Mouse (Mus musculus) gastrocnemius, postnatal 14 days (tissue): Measurements from ENCODE around the gene Cdc34. TPM values are rescaled to one million over a fixed set of nuclear protein-coding genes. Genes with fewer than 3 reads are reported as not detected.

Experiments used
- total RNA-seq, 2 experiments: library from RNA; stranded (reverse); gene quantifications; 2 replicates each; pipeline ENCODE4 v1.2.3; 2021

The Cdc34 gene
- total RNA-seq, 2 experiments from 2014 or later: 314 to 321 TPM

Other genes starting within 250 kb of the Cdc34 start
- gene Vmn2r83, start 213.5 kb upstream of the Cdc34 start, total RNA-seq: not detected
- 1 to 10 TPM; 1.3 to 2.2 TPM for gene Plpp2, start 148.4 kb upstream of the Cdc34 start, total RNA-seq
- 10 to 100 TPM; 10.3 to 10.6 TPM for gene Mier2, start 127.0 kb upstream of the Cdc34 start, total RNA-seq
- gene Theg, start 94.9 kb upstream of the Cdc34 start, total RNA-seq: not detected
- under 1 TPM; 0.11 to 0.12 TPM for gene C2cd4c, start 68.2 kb upstream of the Cdc34 start, total RNA-seq
- gene Shc2, start 44.3 kb upstream of the Cdc34 start, total RNA-seq: 1 to 10 TPM; 2.3 to 3.3 TPM
- 10 to 100 TPM in 1 of 2 experiments, 1 to 10 TPM in 1; 1.1 to 12.4 TPM for gene Odf3l2, start 36.5 kb upstream of the Cdc34 start, total RNA-seq
- not detected for gene Madcam1, start 17.6 kb upstream of the Cdc34 start, total RNA-seq
- 10 to 100 TPM; 22.6 to 24.0 TPM for gene Tpgs1, start 12.8 kb upstream of the Cdc34 start, total RNA-seq
- gene Gzmm, start 6.8 kb downstream of the Cdc34 start, total RNA-seq: 1 to 10 TPM; 2.3 to 2.9 TPM
- 100 to 1,000 TPM; 496 to 497 TPM for gene Bsg, start 22.3 kb downstream of the Cdc34 start, total RNA-seq
- gene Hcn2, start 34.4 kb downstream of the Cdc34 start, total RNA-seq: under 1 TPM; 0.42 to 0.78 TPM
- gene Polrmt, start 64.4 kb downstream of the Cdc34 start, total RNA-seq: 10 to 100 TPM; 21.5 to 21.6 TPM
- gene Fgf22, start 72.9 kb downstream of the Cdc34 start, total RNA-seq: not detected
- gene Rnf126, start 84.8 kb downstream of the Cdc34 start, total RNA-seq: 10 to 100 TPM; 25.9 to 30.6 TPM
- gene Fstl3, start 95.1 kb downstream of the Cdc34 start, total RNA-seq: 1 to 10 TPM; 1.3 to 2.2 TPM
- not detected for gene Prss57, start 108.8 kb downstream of the Cdc34 start, total RNA-seq
- 10 to 100 TPM; 25.7 to 33.5 TPM for gene Palm, start 111.4 kb downstream of the Cdc34 start, total RNA-seq
- under 1 TPM in 1 of 2 experiments, not detected in 1; 0.35 TPM for gene Misp, start 138.8 kb downstream of the Cdc34 start, total RNA-seq
- gene Ptbp1, start 172.2 kb downstream of the Cdc34 start, total RNA-seq: 10 to 100 TPM; 40.3 to 48.1 TPM
- gene Prtn3, start 192.3 kb downstream of the Cdc34 start, total RNA-seq: not detected
- gene Plppr3, start 192.4 kb downstream of the Cdc34 start, total RNA-seq: under 1 TPM; 0.09 to 0.29 TPM
- not detected for gene Elane, start 204.1 kb downstream of the Cdc34 start, total RNA-seq
- 10 to 100 TPM in 1 of 2 experiments, 1 to 10 TPM in 1; 3.6 to 16.6 TPM for gene Cfd, start 208.7 kb downstream of the Cdc34 start, total RNA-seq
- gene Med16, start 226.7 kb downstream of the Cdc34 start, total RNA-seq: 10 to 100 TPM; 37.7 to 38.1 TPM
- not detected for gene Gm26602, start 228.7 kb downstream of the Cdc34 start, total RNA-seq
- gene Kiss1r, start 234.8 kb downstream of the Cdc34 start, total RNA-seq: under 1 TPM; 0.27 to 0.44 TPM
- 100 to 1,000 TPM in 1 of 2 experiments, 10 to 100 TPM in 1; 98.8 to 106 TPM for gene R3hdm4, start 239.0 kb downstream of the Cdc34 start, total RNA-seq
- gene Arid3a, start 244.8 kb downstream of the Cdc34 start, total RNA-seq: 1 to 10 TPM; 2.4 to 2.7 TPM